Mouse (Mus musculus) hindbrain, embryonic 11.5 days (tissue): ENCODE measurements at regions not wholly inside any gene's neighbourhood (a gene's known extent, or its start where the extent isn't known, plus 50 kb on each side); places are given as distances from the start of the nearest gene placed in this dataset.

Experiments
- ATAC-seq: fragments of 200-750 bp; cut with Nextera tagmentation; 2 replicates; pipeline ENCODE4 v1.8.0; 2017; ENCODE audit warnings: mild to moderate bottlenecking, moderate TSS enrichment, moderate library complexity; ENCODE audit not compliant: low FRiP score
- DNase-seq: peaks from one replicate; pipeline ENCODE4 v3.0.0-alpha.2; 2015; ENCODE audit warnings: low spot score
- H3K27ac ChIP-seq: fragments of 300-500 bp; sonication (generic); 2 replicates; pipeline ENCODE4 v1.5.1; 2014; ENCODE audit warnings: mild to moderate bottlenecking, low read depth, low read length
- H3K27me3 ChIP-seq: fragments of 300-500 bp; sonication (generic); 2 replicates; pipeline ENCODE4 v1.6.1; 2014; ENCODE audit warnings: mild to moderate bottlenecking, low read length, moderate library complexity, mixed read lengths; ENCODE audit not compliant: control insufficient read depth, insufficient read depth
- H3K36me3 ChIP-seq: fragments of 300-500 bp; sonication (generic); 2 replicates; pipeline ENCODE4 v1.6.1; 2014; ENCODE audit warnings: mild to moderate bottlenecking, low read length, moderate library complexity, mixed read lengths; ENCODE audit not compliant: control insufficient read depth, insufficient read depth
- H3K4me1 ChIP-seq: fragments of 300-500 bp; sonication (generic); replicated peaks from 2 replicates; pipeline ENCODE4 v1.6.1; 2014; ENCODE audit warnings: low read length, mixed read lengths; ENCODE audit not compliant: control insufficient read depth, insufficient read depth
- H3K4me2 ChIP-seq: fragments of 300-500 bp; sonication (generic); replicated peaks from 2 replicates; pipeline ENCODE4 v1.6.1; 2014; ENCODE audit warnings: mild to moderate bottlenecking, low read depth, low read length
- H3K4me3 ChIP-seq: fragments of 300-500 bp; sonication (generic); 2 replicates; pipeline ENCODE4 v1.5.1; 2014; ENCODE audit warnings: low read depth, low read length
- H3K9ac ChIP-seq: fragments of 300-500 bp; sonication (generic); 2 replicates; pipeline ENCODE4 v1.6.1; 2014; ENCODE audit warnings: low read depth, low read length
- H3K9me3 ChIP-seq: fragments of 300-500 bp; sonication (generic); 2 replicates; pipeline ENCODE4 v1.6.1; 2016; ENCODE audit warnings: low read length; ENCODE audit not compliant: control insufficient read depth
- WGBS: fragments of 180-500 bp; shearing (Covaris S2); extraction: QIAGEN DNeasy Blood & Tissue Kit; methylation state at CpG from one replicate; pipeline ENCODE4 v1.1.7; 2014; 5-methylcytosine and 5-hydroxymethylcytosine counted together

- DNase-seq (no peak), ATAC-seq (no peak)
- 89% methylated on average over 11 of the region's 11 CpGs for WGBS
- Histone ChIP-seq H3K4me3 (no peak overlapping the region), H3K4me1 (no peaks in the 10 kb centered on the region), H3K27me3 (no peaks in the 10 kb centered on the region), H3K9me3 (no peaks in the 10 kb centered on the region), H3K27ac (no peak overlapping the region), H3K4me2 (no peak overlapping the region), H3K36me3 (no peaks in the 10 kb centered on the region), H3K9ac (no peak overlapping the region)
Observed at GRCm38 (mm10) chr7:137888731-137889130, 451.3 kb downstream of the Glrx3 start.

GRCm38 (mm10) chr7:137906424-137907060 is 469.1 kb downstream of the Glrx3 start:
- Histone ChIP-seq H3K4me2 (no peak overlapping the region), H3K4me1 (no peaks in the 10 kb centered on the region), H3K9ac (no peak overlapping the region), H3K4me3 (no peak overlapping the region), H3K36me3 (no peaks in the 10 kb centered on the region), H3K27ac (no peak overlapping the region), H3K27me3 (no peaks in the 10 kb centered on the region), H3K9me3 (no peaks in the 10 kb centered on the region)
- WGBS, result 46% methylated on average over 9 of the region's 9 CpGs
- DNase-seq, result peak; percentile 26
- ATAC-seq, result peak; percentile 78

- no peaks in the 10 kb centered on the region for H3K9me3 ChIP-seq
- ATAC-seq, result no peak
- H3K36me3 ChIP-seq, result no peaks in the 10 kb centered on the region
- DNase-seq, result no peak
- no peak overlapping the region for H3K4me3 ChIP-seq
- no peaks in the 10 kb centered on the region for H3K27me3 ChIP-seq
- H3K4me1 ChIP-seq, result no peaks in the 10 kb centered on the region
- no peak overlapping the region for H3K27ac ChIP-seq
- 40% methylated on average over 3 of the region's 3 CpGs for WGBS
- H3K9ac ChIP-seq, result no peak overlapping the region
- H3K4me2 ChIP-seq, result no peak overlapping the region
Observed at GRCm38 (mm10) chr7:137909456-137909855, 472.0 kb downstream of the Glrx3 start.

- no peak for DNase-seq
- H3K27ac ChIP-seq, result no peak overlapping the region
- H3K27me3 ChIP-seq, result no peaks in the 10 kb centered on the region
- no peak overlapping the region for H3K4me3 ChIP-seq
- no peaks in the 10 kb centered on the region for H3K36me3 ChIP-seq
- no peak overlapping the region for H3K9ac ChIP-seq
- no peaks in the 10 kb centered on the region for H3K4me1 ChIP-seq
- H3K9me3 ChIP-seq, result no peaks in the 10 kb centered on the region
- WGBS, result 77% methylated on average over 4 of the region's 4 CpGs
- no peak overlapping the region for H3K4me2 ChIP-seq
- ATAC-seq, result no peak
Observed at GRCm38 (mm10) chr7:137913551-137914105, 476.2 kb downstream of the Glrx3 start.

- whole genome bisulfite sequencing, result 87% methylated on average over 5 of the region's 5 CpGs
- H3K27me3 ChIP-seq, result no peaks in the 10 kb centered on the region
- ATAC-seq (no peak), DNase-seq (no peak)
- no peaks in the 10 kb centered on the region for H3K36me3 ChIP-seq
- H3K4me1 ChIP-seq, result no peaks in the 10 kb centered on the region
- H3K4me2 ChIP-seq, result no peak overlapping the region
- H3K27ac ChIP-seq, result no peak overlapping the region
- no peak overlapping the region for H3K9ac ChIP-seq
- H3K9me3 ChIP-seq, result no peaks in the 10 kb centered on the region
- H3K4me3 ChIP-seq, result no peak overlapping the region
Observed at GRCm38 (mm10) chr7:137914506-137914905, 477.1 kb downstream of the Glrx3 start.

GRCm38 (mm10) chr7:137916351-137916750 is 478.9 kb downstream of the Glrx3 start:
- no peak overlapping the region for H3K4me2 ChIP-seq
- no peak overlapping the region for H3K27ac ChIP-seq
- WGBS, result 88% methylated on average over 1 of the region's 1 CpGs
- no peak overlapping the region for H3K9ac ChIP-seq
- no peaks in the 10 kb centered on the region for H3K36me3 ChIP-seq
- DNase-seq (no peak), ATAC-seq (no peak)
- H3K4me3 ChIP-seq, result no peak overlapping the region
- no peaks in the 10 kb centered on the region for H3K4me1 ChIP-seq
- no peaks in the 10 kb centered on the region for H3K9me3 ChIP-seq
- H3K27me3 ChIP-seq, result no peaks in the 10 kb centered on the region

- Histone ChIP-seq H3K4me1 (no peaks in the 10 kb centered on the region), H3K4me3 (no peak overlapping the region), H3K27ac (no peak overlapping the region), H3K9ac (no peak overlapping the region), H3K27me3 (no peaks in the 10 kb centered on the region), H3K36me3 (no peaks in the 10 kb centered on the region), H3K9me3 (no peaks in the 10 kb centered on the region), H3K4me2 (no peak overlapping the region)
- 79% methylated on average over 7 of the region's 7 CpGs for WGBS
- ATAC-seq (no peak), DNase-seq (no peak)
Observed at GRCm38 (mm10) chr7:137924464-137925167, 472.9 kb downstream of the Tcerg1l start.

- H3K9me3 ChIP-seq, result no peaks in the 10 kb centered on the region
- no peaks in the 10 kb centered on the region for H3K27me3 ChIP-seq
- no peak overlapping the region for H3K9ac ChIP-seq
- DNase-seq, result no peak
- ATAC-seq, result no peak
- H3K36me3 ChIP-seq, result no peaks in the 10 kb centered on the region
- no peaks in the 10 kb centered on the region for H3K4me1 ChIP-seq
- 83% methylated on average over 3 of the region's 3 CpGs for WGBS
- no peak overlapping the region for H3K4me2 ChIP-seq
- no peak overlapping the region for H3K4me3 ChIP-seq
- no peak overlapping the region for H3K27ac ChIP-seq
Observed at GRCm38 (mm10) chr7:137925656-137926055, 471.9 kb downstream of the Tcerg1l start.

- DNase-seq, result no peak
- Histone ChIP-seq H3K4me1 (no peaks in the 10 kb centered on the region), H3K9me3 (no peaks in the 10 kb centered on the region), H3K27me3 (no peaks in the 10 kb centered on the region), H3K9ac (no peak overlapping the region), H3K36me3 (no peaks in the 10 kb centered on the region), H3K27ac (no peak overlapping the region), H3K4me2 (no peak overlapping the region), H3K4me3 (no peak overlapping the region)
- 72% methylated on average over 8 of the region's 8 CpGs for WGBS
- no peak for ATAC-seq
Observed at GRCm38 (mm10) chr7:137927371-137927770, 470.2 kb downstream of the Tcerg1l start.
